Mouse (Mus musculus) bone marrow, adult 2 months (tissue): ENCODE data around the gene Pbld2. TPM values are rescaled to one million over a fixed set of nuclear protein-coding genes. Genes with fewer than 3 reads are reported as not detected.

ENCODE experiments used
- H3K27ac ChIP-seq: fragments of 200-500 bp; 2 replicates; pipeline ENCODE4 v1.5.1; 2012; ENCODE audit warnings: low read depth, mild to moderate bottlenecking, control low read depth, inconsistent platforms, low read length; ENCODE audit not compliant: control insufficient read depth, poor library complexity, insufficient read depth
- H3K4me1 ChIP-seq: fragments of 200-500 bp; 2 replicates; pipeline ENCODE4 v1.6.1; 2011; ENCODE audit warnings: low read length; ENCODE audit not compliant: control insufficient read depth, insufficient read depth
- H3K4me3 ChIP-seq: fragments of 200-500 bp; replicated peaks from 2 replicates; pipeline ENCODE3; 2011; ENCODE audit warnings: mild to moderate bottlenecking, low read depth, low read length, control low read depth; ENCODE audit not compliant: control insufficient read depth
- CTCF ChIP-seq: fragments of 200-500 bp; IDR thresholded peaks from 2 replicates; pipeline ENCODE4 v1.5.1; 2011; ENCODE audit warnings: low read length, control low read depth; ENCODE audit not compliant: control insufficient read depth, insufficient read depth
- POLR2A ChIP-seq: fragments of 200-500 bp; IDR thresholded peaks from 2 replicates; pipeline ENCODE4 v1.6.1; 2011; ENCODE audit warnings: low read depth, mild to moderate bottlenecking, control low read depth, low read length, borderline replicate concordance; ENCODE audit not compliant: control insufficient read depth
- WGBS: fragments of 180-500 bp; shearing (Covaris S2); methylation state at CpG from one replicate; pipeline ENCODE4 v1.1.7; 2018; 5-methylcytosine and 5-hydroxymethylcytosine counted together
- polyA plus RNA-seq: library from polyadenylated mRNA; stranded (reverse); fragments of >200 nt; gene quantifications from 2 replicates; pipeline ENCODE4 v1.2.4, GENCODE M21; 2011; ENCODE audit warnings: low replicate concordance; ENCODE audit not compliant: missing spikeins, insufficient read depth, insufficient read length

The Pbld2 gene
- 0.82 TPM in 1 of 2 replicates, not detected in the other for polyA plus RNA-seq

DNA sequence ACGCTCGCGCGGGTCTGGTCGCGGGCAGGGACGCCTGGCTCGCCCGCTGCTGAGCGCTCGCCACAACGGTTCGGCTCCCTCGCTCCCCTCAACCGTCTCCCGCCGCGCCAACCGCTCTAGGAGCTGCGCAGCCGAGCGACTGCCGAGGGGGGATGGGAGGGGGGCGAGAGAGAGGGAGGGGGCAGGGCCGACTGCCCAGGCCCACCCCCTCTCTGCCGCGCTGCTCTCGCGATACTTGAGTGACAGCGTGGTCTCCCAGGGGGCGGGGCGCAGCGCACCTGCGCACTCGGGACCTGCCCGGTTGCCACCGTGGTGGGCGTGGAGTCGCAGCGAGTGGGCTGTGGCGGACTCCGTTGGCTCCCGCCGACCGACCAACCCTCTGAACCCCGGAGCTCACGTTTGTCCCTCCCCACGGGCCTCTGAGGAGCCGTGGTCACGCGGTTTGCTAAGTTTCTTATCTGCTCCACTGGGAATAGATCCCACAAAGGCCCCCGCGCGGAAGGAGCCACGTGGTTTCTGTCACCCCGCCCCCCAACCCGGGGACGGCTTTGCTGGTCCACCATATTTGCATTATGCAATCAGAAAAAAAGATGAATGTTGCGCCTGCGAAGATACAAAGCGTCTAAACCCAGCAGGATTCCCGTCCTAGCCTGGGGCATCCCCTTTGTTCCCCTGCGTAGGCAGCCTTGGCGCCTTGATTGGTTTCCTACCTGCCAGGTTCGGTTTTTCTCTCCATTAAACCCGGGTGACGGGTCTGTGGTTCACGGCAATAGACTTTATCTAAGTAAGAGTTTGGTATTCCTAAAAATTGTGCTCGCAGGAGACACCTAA is at the start of gene Pbld2, which contains the start of gene Hnrnph3:
Gene Pbld2 (plus strand): TSS at position 567 of the 831 bp plus-strand sequence.
Gene Hnrnph3 (minus strand): TSS at position 469 of the 831 bp plus-strand sequence.
- TF ChIP-seq CTCF (no peak), POLR2A (peak; percentile 93)
- H3K4me3 ChIP-seq = peak within 1 kb of the TSS; percentile 94
- under 1% methylated on average over 66 of the region's 69 CpGs for WGBS
- peak within 1 kb of the TSS; percentile 100 for H3K27ac ChIP-seq
- no peaks in the 10 kb centered on the region; the same call in 1 of the 2 replicates for H3K4me1 ChIP-seq

DNA sequence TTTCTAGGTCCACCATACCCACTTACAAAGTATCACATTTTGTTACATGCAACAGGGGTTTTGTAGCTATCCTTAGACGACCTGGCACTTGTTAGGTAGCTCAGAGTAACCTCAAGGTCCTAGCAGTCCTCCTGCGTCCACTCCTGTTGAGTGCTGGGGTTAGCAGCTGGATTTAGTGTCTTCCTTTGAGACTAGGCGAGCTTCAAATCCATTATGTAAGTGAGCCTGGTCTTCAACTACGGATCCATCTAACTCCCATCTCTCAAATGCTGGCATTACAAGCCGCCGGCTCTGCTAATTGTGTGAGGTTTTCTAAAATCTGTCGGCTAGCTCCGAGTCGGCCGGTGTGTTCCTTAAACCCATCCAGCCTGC is 44.5 kb upstream of the Pbld2 start:
- WGBS = 17% methylated on average over 10 of the region's 10 CpGs
- TF ChIP-seq CTCF = no peak
- no peak for TF ChIP-seq POLR2A
- H3K27ac ChIP-seq = no peak overlapping the region
- no peaks in the 10 kb centered on the region; the same call in 1 of the 2 replicates for H3K4me1 ChIP-seq
- peak overlapping the region; percentile 54 for H3K4me3 ChIP-seq

DNA sequence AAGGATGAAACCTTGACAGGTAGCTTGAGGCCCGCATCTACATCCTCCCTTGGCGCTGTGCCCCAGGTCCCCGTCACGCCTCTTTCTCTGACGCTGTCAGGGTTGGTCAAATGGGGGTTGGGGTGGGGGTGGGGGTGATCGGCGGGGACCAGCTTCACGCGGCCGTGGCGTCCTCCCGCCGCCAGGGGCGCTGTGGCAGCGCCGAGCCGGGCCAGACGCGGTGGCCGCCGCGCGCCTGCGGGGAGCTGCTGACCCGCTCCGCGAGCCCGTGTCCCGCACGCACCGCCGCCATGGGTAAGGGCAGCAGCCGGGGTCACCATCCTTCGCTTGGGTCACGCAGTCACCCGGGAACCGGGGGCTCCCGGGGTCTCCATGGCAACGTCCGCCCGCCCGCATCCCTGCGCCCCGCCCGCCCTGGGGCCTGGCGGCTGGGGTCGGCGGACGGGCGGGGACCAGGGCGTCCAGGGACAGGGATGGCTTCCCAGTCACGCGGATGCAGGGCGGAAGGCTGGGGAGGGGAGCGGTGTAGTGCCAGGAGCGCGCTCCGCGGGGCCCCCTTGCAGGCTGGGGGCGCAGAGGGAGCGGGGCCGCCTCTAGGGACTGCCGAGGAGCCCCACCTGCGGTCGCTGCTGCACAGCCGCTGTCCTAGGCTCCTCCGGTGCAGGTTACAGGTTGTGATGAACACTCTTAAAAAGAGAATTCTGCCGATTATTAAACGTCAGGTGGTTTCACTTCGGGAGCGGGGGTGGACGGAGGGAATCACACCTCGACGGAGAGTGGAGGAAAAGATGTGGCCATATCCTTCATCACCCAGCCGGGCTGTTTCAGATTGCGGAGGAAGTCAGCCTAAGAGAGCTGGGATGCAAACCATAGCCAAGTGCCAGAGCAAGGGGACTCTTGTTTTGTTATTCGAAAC is 43.8 kb upstream of the Pbld2 start, which contains the start of gene Rufy2:
Gene Rufy2 (plus strand): TSS at position 185 of the 916 bp plus-strand sequence.
- TF ChIP-seq POLR2A (0 out of 2 replicates have a peak, but pooled peaks have one; percentile 6), CTCF (peak; percentile 71)
- WGBS = under 1% methylated on average over 76 of the region's 77 CpGs
- H3K4me3 ChIP-seq = peak within 1 kb of the TSS; percentile 86
- H3K4me1 ChIP-seq = no peaks in the 10 kb centered on the region; the same call in 1 of the 2 replicates
- peak within 1 kb of the TSS; percentile 36; the same call in 1 of the 2 replicates for H3K27ac ChIP-seq

DNA sequence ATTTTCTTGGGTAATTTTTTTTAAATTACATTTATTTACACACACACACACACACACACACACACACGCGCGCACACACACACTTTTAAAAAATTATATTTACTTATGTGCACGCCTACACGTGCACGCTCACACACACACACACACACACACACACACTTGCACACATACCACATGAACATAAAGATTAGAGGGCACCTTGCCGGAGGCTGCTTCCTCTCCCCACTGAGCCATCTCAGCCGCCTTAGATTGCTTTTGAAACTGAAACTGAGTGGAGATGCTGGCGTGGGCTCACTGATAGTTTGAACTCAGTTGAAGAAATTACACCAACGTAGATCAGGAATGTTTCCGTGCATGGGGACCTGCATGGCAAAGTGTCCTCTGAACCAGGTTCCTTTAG is 40.0 kb upstream of the Pbld2 start:
- Histone ChIP-seq H3K4me3 (no peak overlapping the region), H3K27ac (no peak overlapping the region), H3K4me1 (no peaks in the 10 kb centered on the region; the same call in 1 of the 2 replicates)
- 56% methylated on average over 11 of the region's 11 CpGs for WGBS
- TF ChIP-seq POLR2A (no peak), CTCF (no peak)

GRCm38 (mm10) chr10:62984495-62984894 is 39.6 kb upstream of the Pbld2 start:
- Histone ChIP-seq H3K4me1 (no peaks in the 10 kb centered on the region; the same call in 1 of the 2 replicates), H3K27ac (no peak overlapping the region)
- WGBS = 71% methylated on average over 6 of the region's 6 CpGs

GRCm38 (mm10) chr10:62987341-62987740 is 36.8 kb upstream of the Pbld2 start:
- peak; percentile 47 for TF ChIP-seq CTCF
- no peak for TF ChIP-seq POLR2A
- Histone ChIP-seq H3K4me1 (no peaks in the 10 kb centered on the region), H3K27ac (no peak overlapping the region), H3K4me3 (no peak overlapping the region)
- WGBS = 30% methylated on average over 3 of the region's 3 CpGs

More at GRCm38 (mm10) chr10:62984495-62984894, 39.6 kb upstream of the Pbld2 start:
- H3K4me3 ChIP-seq = no peak overlapping the region
- TF ChIP-seq POLR2A = no peak
- no peak for TF ChIP-seq CTCF

DNA sequence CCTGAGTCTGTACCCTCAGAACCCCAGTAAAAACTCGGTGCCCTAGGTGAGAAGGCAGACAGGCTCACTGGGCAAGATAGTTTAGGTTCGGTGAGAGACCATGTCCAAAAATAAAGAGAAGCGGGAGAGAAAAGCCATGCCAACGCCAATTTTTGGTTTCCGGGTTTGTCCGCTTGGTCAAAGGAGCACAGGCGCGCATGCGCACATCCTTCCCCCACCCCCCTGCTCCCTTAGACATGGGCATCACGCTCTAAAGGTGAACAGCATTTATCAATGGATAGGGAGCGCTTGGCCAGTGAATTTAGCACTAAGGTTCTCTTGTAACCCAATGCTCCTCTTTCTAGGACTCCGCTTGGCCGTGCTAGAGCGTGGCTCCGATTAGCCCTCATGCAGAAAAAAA is 33.5 kb upstream of the Pbld2 start:
- Histone ChIP-seq H3K27ac (no peak overlapping the region), H3K4me1 (no peaks in the 10 kb centered on the region), H3K4me3 (no peak overlapping the region)
- TF ChIP-seq POLR2A = no peak
- no peak for TF ChIP-seq CTCF
- 94% methylated on average over 15 of the region's 15 CpGs for WGBS

- H3K4me3 ChIP-seq = no peak overlapping the region
- 88% methylated on average over 8 of the region's 9 CpGs for WGBS
- H3K4me1 ChIP-seq = no peaks in the 10 kb centered on the region
- no peak overlapping the region for H3K27ac ChIP-seq
- TF ChIP-seq POLR2A = no peak
- no peak for TF ChIP-seq CTCF
Measured at GRCm38 (mm10) chr10:62993991-62994390, 30.1 kb upstream of the Pbld2 start.
